Mouse (Mus musculus) neural tube, embryonic 15.5 days (tissue): ENCODE results near the gene Znhit2. TPM values are rescaled to one million over a fixed set of nuclear protein-coding genes. Genes with fewer than 3 reads are reported as not detected.

Experiments
- ATAC-seq: fragments of 200-750 bp; cut with Nextera tagmentation; 2 replicates; pipeline ENCODE4 v1.8.0; 2017; ENCODE audit warnings: mild to moderate bottlenecking, moderate TSS enrichment, moderate library complexity; ENCODE audit not compliant: low FRiP score
- H3K27ac ChIP-seq: fragments of 300-500 bp; sonication (generic); replicated peaks from 2 replicates; pipeline ENCODE4 v1.5.1; 2015; ENCODE audit warnings: mild to moderate bottlenecking, inconsistent platforms
- H3K27me3 ChIP-seq: fragments of 300-500 bp; sonication (generic); replicated peaks from 2 replicates; pipeline ENCODE4 v1.6.1; 2015; ENCODE audit warnings: inconsistent platforms
- H3K36me3 ChIP-seq: fragments of 300-500 bp; sonication (generic); 2 replicates; pipeline ENCODE4 v1.6.1; 2015; ENCODE audit warnings: inconsistent platforms
- H3K4me1 ChIP-seq: fragments of 300-500 bp; sonication (generic); 2 replicates; pipeline ENCODE4 v1.6.1; 2015; ENCODE audit warnings: inconsistent platforms
- H3K4me2 ChIP-seq: fragments of 300-500 bp; sonication (generic); 2 replicates; pipeline ENCODE4 v1.6.1; 2015; ENCODE audit warnings: inconsistent platforms, mild to moderate bottlenecking, moderate library complexity
- H3K4me3 ChIP-seq: fragments of 300-500 bp; sonication (generic); replicated peaks from 2 replicates; pipeline ENCODE4 v1.5.1; 2015; ENCODE audit warnings: mild to moderate bottlenecking, inconsistent platforms
- H3K9ac ChIP-seq: fragments of 300-500 bp; sonication (generic); replicated peaks from 2 replicates; pipeline ENCODE4 v1.6.1; 2015; ENCODE audit warnings: mild to moderate bottlenecking, inconsistent platforms
- H3K9me3 ChIP-seq: fragments of 300-500 bp; sonication (generic); replicated peaks from 2 replicates; pipeline ENCODE4 v1.6.1; 2016; ENCODE audit warnings: inconsistent platforms
- WGBS: fragments of 180-500 bp; shearing (Covaris S2); methylation state at CpG from one replicate; pipeline ENCODE4 v1.1.7; 2015; ENCODE audit warnings: mixed read lengths; 5-methylcytosine and 5-hydroxymethylcytosine counted together
- polyA plus RNA-seq: library from polyadenylated mRNA; unstranded; fragments of >200 nt; fragmentation: Nextera tagmentation; extraction: Ambion mirVana; gene quantifications from 2 replicates; pipeline ENCODE4 v1.2.1, GENCODE M21; 2015

The Znhit2 gene
- polyA plus RNA-seq, 1 experiment from 2014 or later = 30.4 TPM

DNA sequence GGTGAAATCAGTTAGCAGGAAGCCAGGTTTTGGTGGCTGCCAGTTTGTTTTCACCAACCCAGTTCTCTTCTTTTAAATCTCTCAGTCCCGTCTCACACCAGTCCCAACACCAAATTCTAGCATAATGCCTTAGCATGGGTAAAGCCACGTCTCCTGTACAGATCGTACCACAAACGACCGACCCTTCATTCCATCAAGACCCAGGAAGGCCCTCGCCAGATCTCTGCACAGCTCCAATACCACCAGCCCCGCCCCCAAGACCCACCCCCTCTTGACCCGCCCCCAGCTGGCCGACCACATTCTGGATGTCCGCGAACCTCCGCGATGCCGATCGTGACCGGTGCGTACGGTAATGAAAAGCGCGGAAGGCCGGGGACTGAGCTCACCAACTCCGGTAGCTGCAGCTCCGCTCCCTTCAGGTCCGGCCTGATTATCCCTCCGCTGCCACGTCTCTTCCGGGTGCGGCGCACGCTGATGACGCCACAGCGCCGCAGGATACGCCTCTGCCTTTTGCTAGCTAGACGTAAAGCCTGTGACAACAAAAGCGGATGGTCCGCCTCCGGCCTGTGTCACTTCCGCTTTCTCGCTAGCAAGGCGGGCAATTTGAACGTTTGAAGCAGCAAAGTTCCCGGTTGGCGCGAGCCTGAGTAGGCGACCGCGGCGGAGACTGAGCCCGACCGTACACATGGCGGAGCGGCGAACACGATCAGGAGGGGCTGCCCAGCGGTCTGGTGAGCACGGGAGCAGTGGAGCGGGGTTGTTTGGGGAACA lies 23.7 kb downstream of the Znhit2 start, which contains the start of the genes Zfpl1 and Cdca5:
Gene Zfpl1 (minus strand): TSS at position 479 of the 771 bp plus-strand sequence.
Gene Cdca5 (plus strand): TSS at position 506 of the 771 bp plus-strand sequence.
- no peaks in the 10 kb centered on the region for H3K27me3 ChIP-seq
- peak within 1 kb of the TSS; percentile 67 for H3K4me3 ChIP-seq
- peak within 1 kb of the TSS; percentile 94 for H3K4me2 ChIP-seq
- under 1% methylated on average over 58 of the region's 58 CpGs for WGBS
- H3K9ac ChIP-seq = peak within 1 kb of the TSS; percentile 65
- peaks cover 34% of the 10 kb centered on the region for H3K36me3 ChIP-seq
- no peaks in the 10 kb centered on the region for H3K9me3 ChIP-seq
- ATAC-seq = peak; percentile 91
- H3K4me1 ChIP-seq = peaks cover 30% of the 10 kb centered on the region
- H3K27ac ChIP-seq = peak within 1 kb of the TSS; percentile 71

- ATAC-seq = peak; percentile 36; the same call in 1 of the 2 replicates
- H3K9me3 ChIP-seq = no peaks in the 10 kb centered on the region
- WGBS = under 1% methylated on average over 17 of the region's 17 CpGs
Observed at GRCm38 (mm10) chr19:6085417-6085879, 24.5 kb downstream of the Znhit2 start.

GRCm38 (mm10) chr19:6088841-6089240 lies 27.8 kb downstream of the Znhit2 start:
- Histone ChIP-seq H3K27me3 (no peaks in the 10 kb centered on the region), H3K27ac (no peak overlapping the region), H3K4me3 (no peak overlapping the region), H3K9me3 (no peaks in the 10 kb centered on the region), H3K4me1 (peaks cover 15% of the 10 kb centered on the region), H3K36me3 (0 out of 2 replicates have a peak, but pooled peaks cover 3% of the 10 kb centered on the region), H3K9ac (no peak overlapping the region), H3K4me2 (no peak overlapping the region)
- 94% methylated on average over 13 of the region's 13 CpGs for WGBS
- no peak for ATAC-seq

More at GRCm38 (mm10) chr19:6085417-6085879, 24.5 kb downstream of the Znhit2 start:
- H3K36me3 ChIP-seq = peaks cover 26% of the 10 kb centered on the region
- no peak overlapping the region for H3K27ac ChIP-seq
- H3K27me3 ChIP-seq = no peaks in the 10 kb centered on the region
- no peak overlapping the region for H3K9ac ChIP-seq
- H3K4me1 ChIP-seq = peaks cover 30% of the 10 kb centered on the region
- H3K4me3 ChIP-seq = peak overlapping the region; percentile 67
- H3K4me2 ChIP-seq = peak overlapping the region; percentile 94

DNA sequence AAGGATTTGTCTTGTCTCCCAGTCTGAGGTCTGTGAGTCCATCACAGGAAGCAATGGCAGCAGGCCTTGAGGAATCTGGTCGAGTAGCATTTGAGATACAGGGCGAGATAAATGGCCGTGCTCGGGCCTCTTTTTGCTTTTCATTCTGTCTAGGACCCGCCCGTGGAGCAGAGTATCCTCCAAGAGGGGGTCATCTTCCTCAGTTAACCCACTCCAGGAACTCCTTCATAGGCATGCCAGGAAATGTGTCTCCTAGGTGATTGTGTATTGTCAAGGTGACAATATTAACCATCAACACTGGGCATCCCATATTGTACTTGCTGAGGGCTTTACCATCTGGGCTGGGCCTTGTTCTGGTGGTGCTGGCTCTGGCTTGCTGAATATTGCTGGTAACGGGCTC lies 33.1 kb downstream of the Znhit2 start, which contains the start of gene AC131692.1:
Gene AC131692.1 (plus strand): TSS at position 301 of the 400 bp plus-strand sequence.
- WGBS = 92% methylated on average over 7 of the region's 7 CpGs

DNA sequence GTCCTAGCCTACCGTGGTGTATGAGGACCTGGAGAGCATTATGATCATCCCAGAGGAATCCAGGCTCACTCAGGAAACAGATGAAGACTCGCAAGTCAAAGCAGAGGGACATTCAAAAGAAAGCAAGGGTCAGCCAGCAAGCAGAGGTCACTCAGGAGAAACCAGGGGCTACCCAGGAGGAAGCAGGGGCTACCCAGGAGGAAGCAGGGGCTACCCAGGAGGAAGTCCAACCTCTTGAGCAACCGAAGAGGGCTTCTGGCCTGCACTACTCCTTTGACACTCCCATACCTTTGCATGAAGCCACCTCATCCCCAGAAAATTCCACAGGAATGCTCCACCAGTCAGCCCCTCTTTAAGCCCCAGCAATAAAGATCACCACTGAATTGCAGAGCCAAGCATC lies 36.9 kb downstream of the Znhit2 start:
- Histone ChIP-seq H3K27ac (no peak overlapping the region), H3K4me3 (no peak overlapping the region), H3K4me1 (no peaks in the 10 kb centered on the region), H3K36me3 (no peaks in the 10 kb centered on the region), H3K9ac (no peak overlapping the region), H3K27me3 (no peaks in the 10 kb centered on the region), H3K4me2 (no peak overlapping the region), H3K9me3 (no peaks in the 10 kb centered on the region)
- ATAC-seq = no peak
- WGBS = 84% methylated on average over 3 of the region's 3 CpGs

More for the DNA sequence above, 33.1 kb downstream of the Znhit2 start, which contains the start of gene AC131692.1:
- Histone ChIP-seq H3K4me2 (no peak within 1 kb of the TSS), H3K27me3 (no peaks in the 10 kb centered on the region), H3K4me1 (no peaks in the 10 kb centered on the region), H3K4me3 (no peak within 1 kb of the TSS), H3K9me3 (no peaks in the 10 kb centered on the region), H3K36me3 (0 out of 2 replicates have a peak, but pooled peaks cover 3% of the 10 kb centered on the region), H3K27ac (no peak within 1 kb of the TSS), H3K9ac (no peak within 1 kb of the TSS)
- ATAC-seq = no peak

GRCm38 (mm10) chr19:6101186-6101585 lies 40.2 kb downstream of the Znhit2 start:
- no peaks in the 10 kb centered on the region for H3K4me1 ChIP-seq
- no peaks in the 10 kb centered on the region for H3K27me3 ChIP-seq
- no peak overlapping the region for H3K4me2 ChIP-seq
- no peak for ATAC-seq
- no peaks in the 10 kb centered on the region for H3K36me3 ChIP-seq
- WGBS = 58% methylated on average over 6 of the region's 6 CpGs
- H3K9me3 ChIP-seq = no peaks in the 10 kb centered on the region
- H3K9ac ChIP-seq = no peak overlapping the region
- no peak overlapping the region for H3K4me3 ChIP-seq
- no peak overlapping the region for H3K27ac ChIP-seq

- Histone ChIP-seq H3K27me3 (no peaks in the 10 kb centered on the region), H3K9ac (no peak overlapping the region), H3K36me3 (no peaks in the 10 kb centered on the region), H3K4me3 (no peak overlapping the region), H3K27ac (no peak overlapping the region), H3K4me1 (no peaks in the 10 kb centered on the region), H3K4me2 (no peak overlapping the region), H3K9me3 (no peaks in the 10 kb centered on the region)
- 86% methylated on average over 6 of the region's 6 CpGs for WGBS
- ATAC-seq = no peak
Observed at GRCm38 (mm10) chr19:6102169-6102853, 41.3 kb downstream of the Znhit2 start.

- Histone ChIP-seq H3K27me3 (no peaks in the 10 kb centered on the region), H3K36me3 (no peaks in the 10 kb centered on the region), H3K9ac (no peak overlapping the region), H3K27ac (no peak overlapping the region), H3K4me1 (no peaks in the 10 kb centered on the region), H3K4me2 (no peak overlapping the region), H3K9me3 (no peaks in the 10 kb centered on the region), H3K4me3 (no peak overlapping the region)
- 89% methylated on average over 4 of the region's 4 CpGs for WGBS
- ATAC-seq = no peak
Observed at GRCm38 (mm10) chr19:6104476-6104875, 43.5 kb downstream of the Znhit2 start.

- Histone ChIP-seq H3K27me3 (no peaks in the 10 kb centered on the region), H3K9me3 (no peaks in the 10 kb centered on the region), H3K4me3 (no peak within 1 kb of the TSS), H3K36me3 (no peaks in the 10 kb centered on the region), H3K9ac (no peak within 1 kb of the TSS), H3K4me2 (no peak within 1 kb of the TSS), H3K4me1 (no peaks in the 10 kb centered on the region), H3K27ac (no peak within 1 kb of the TSS)
- ATAC-seq = no peak
- 88% methylated on average over 7 of the region's 7 CpGs for WGBS
Observed at GRCm38 (mm10) chr19:6105586-6105985, 44.6 kb downstream of the Znhit2 start, which contains the start of gene Naaladl1. TSS of gene Naaladl1 (plus strand) at chr19:6105782.
